Mouse (Mus musculus) kidney, embryonic 15.5 days (tissue): ENCODE results near the gene Med21. TPM values are rescaled to one million over a fixed set of nuclear protein-coding genes. Genes with fewer than 3 reads are reported as not detected.

ENCODE experiments used
- ATAC-seq: fragments of 200-750 bp; cut with Nextera tagmentation; replicated peaks from 2 replicates; pipeline ENCODE4 v1.8.0; 2017; ENCODE audit warnings: moderate TSS enrichment; ENCODE audit not compliant: low FRiP score
- H3K27ac ChIP-seq: fragments of 300-500 bp; sonication (generic); 2 replicates; pipeline ENCODE4 v1.5.1; 2015; ENCODE audit warnings: mild to moderate bottlenecking, inconsistent platforms
- H3K27me3 ChIP-seq: fragments of 300-500 bp; sonication (generic); 2 replicates; pipeline ENCODE4 v1.6.1; 2015; ENCODE audit warnings: inconsistent platforms
- H3K36me3 ChIP-seq: fragments of 300-500 bp; sonication (generic); 2 replicates; pipeline ENCODE4 v1.6.1; 2015; ENCODE audit warnings: inconsistent platforms
- H3K4me1 ChIP-seq: fragments of 300-500 bp; sonication (generic); 2 replicates; pipeline ENCODE4 v1.6.1; 2015; ENCODE audit warnings: inconsistent platforms
- H3K4me2 ChIP-seq: fragments of 300-500 bp; sonication (generic); 2 replicates; pipeline ENCODE4 v1.6.1; 2015; ENCODE audit warnings: moderate library complexity, mild to moderate bottlenecking, inconsistent platforms
- H3K4me3 ChIP-seq: fragments of 300-500 bp; sonication (generic); replicated peaks from 2 replicates; pipeline ENCODE4 v1.5.1; 2015; ENCODE audit warnings: mild to moderate bottlenecking, inconsistent platforms
- H3K9ac ChIP-seq: fragments of 300-500 bp; sonication (generic); 2 replicates; pipeline ENCODE4 v1.6.1; 2015; ENCODE audit warnings: mild to moderate bottlenecking, inconsistent platforms
- H3K9me3 ChIP-seq: fragments of 300-500 bp; sonication (generic); replicated peaks from 2 replicates; pipeline ENCODE4 v1.6.1; 2016; ENCODE audit warnings: inconsistent platforms
- WGBS: fragments of 180-500 bp; shearing (Covaris S2); methylation state at CpG from one replicate; pipeline ENCODE4 v1.1.7; 2015; ENCODE audit warnings: mixed read lengths; 5-methylcytosine and 5-hydroxymethylcytosine counted together
- polyA plus RNA-seq: library from polyadenylated mRNA; unstranded; fragments of >200 nt; fragmentation: Nextera tagmentation; extraction: Ambion mirVana; gene quantifications from 2 replicates; pipeline ENCODE4 v1.2.1, GENCODE M21; 2015

The Med21 gene
- polyA plus RNA-seq = 137 and 154 TPM in 2 replicates

GRCm38 (mm10) chr6:146642276-146643183 is at the start of gene Med21, which contains the start of gene Tm7sf3:
TSS of gene Med21 (plus strand) at chr6:146642547.
TSS of gene Tm7sf3 (minus strand) at chr6:146642824.
- WGBS = under 1% methylated on average over 60 of the region's 60 CpGs
- Histone ChIP-seq H3K27ac (peak within 1 kb of the TSS; percentile 97), H3K27me3 (no peaks in the 10 kb centered on the region), H3K9ac (peak within 1 kb of the TSS; percentile 86), H3K4me3 (peak within 1 kb of the TSS; percentile 88), H3K4me2 (peak within 1 kb of the TSS; percentile 70), H3K36me3 (0 out of 2 replicates have a peak, but pooled peaks cover 6% of the 10 kb centered on the region), H3K4me1 (peaks cover 15% of the 10 kb centered on the region), H3K9me3 (no peaks in the 10 kb centered on the region)
- ATAC-seq = peak; percentile 97

GRCm38 (mm10) chr6:146602601-146603000 is 39.7 kb upstream of the Med21 start:
- ATAC-seq = no peak
- Histone ChIP-seq H3K9me3 (no peaks in the 10 kb centered on the region), H3K4me2 (no peak overlapping the region), H3K4me1 (no peaks in the 10 kb centered on the region), H3K4me3 (no peak overlapping the region), H3K36me3 (peaks cover 89% of the 10 kb centered on the region), H3K27me3 (no peaks in the 10 kb centered on the region), H3K9ac (no peak overlapping the region), H3K27ac (no peak overlapping the region)
- 71% methylated on average over 4 of the region's 4 CpGs for WGBS

GRCm38 (mm10) chr6:146603651-146604050 is 38.7 kb upstream of the Med21 start:
- H3K9ac ChIP-seq = no peak overlapping the region
- 41% methylated on average over 10 of the region's 10 CpGs for WGBS
- no peak overlapping the region for H3K27ac ChIP-seq
- peaks cover 94% of the 10 kb centered on the region for H3K36me3 ChIP-seq
- no peak overlapping the region for H3K4me2 ChIP-seq
- peak; percentile 43; the same call in 1 of the 2 replicates for ATAC-seq
- no peak overlapping the region for H3K4me3 ChIP-seq
- H3K4me1 ChIP-seq = no peaks in the 10 kb centered on the region
- H3K27me3 ChIP-seq = no peaks in the 10 kb centered on the region
- no peaks in the 10 kb centered on the region for H3K9me3 ChIP-seq

- WGBS = 72% methylated on average over 6 of the region's 6 CpGs
- Histone ChIP-seq H3K36me3 (peaks cover 75% of the 10 kb centered on the region), H3K4me3 (no peak overlapping the region), H3K9me3 (no peaks in the 10 kb centered on the region), H3K27me3 (no peaks in the 10 kb centered on the region), H3K9ac (no peak overlapping the region), H3K4me2 (no peak overlapping the region), H3K4me1 (no peaks in the 10 kb centered on the region), H3K27ac (no peak overlapping the region)
- peak; percentile 77 for ATAC-seq
Measured at GRCm38 (mm10) chr6:146611385-146611784, 31.0 kb upstream of the Med21 start.

- Histone ChIP-seq H3K27ac (no peak overlapping the region), H3K4me1 (no peaks in the 10 kb centered on the region), H3K9me3 (no peaks in the 10 kb centered on the region), H3K9ac (no peak overlapping the region), H3K4me3 (no peak overlapping the region), H3K4me2 (no peak overlapping the region), H3K27me3 (no peaks in the 10 kb centered on the region), H3K36me3 (peaks cover 75% of the 10 kb centered on the region)
- WGBS = 87% methylated on average over 7 of the region's 7 CpGs
- 0 out of 2 replicates have a peak, but pooled peaks have one; percentile 54 for ATAC-seq
Measured at GRCm38 (mm10) chr6:146611897-146612296, 30.4 kb upstream of the Med21 start.

- H3K9me3 ChIP-seq = no peaks in the 10 kb centered on the region
Measured at GRCm38 (mm10) chr6:146612736-146613135, 29.6 kb upstream of the Med21 start.

GRCm38 (mm10) chr6:146613907-146614306 is 28.4 kb upstream of the Med21 start:
- no peaks in the 10 kb centered on the region for H3K27me3 ChIP-seq
- H3K9ac ChIP-seq = no peak overlapping the region
- no peak overlapping the region for H3K4me2 ChIP-seq
- H3K4me3 ChIP-seq = no peak overlapping the region
- ATAC-seq = no peak
- 90% methylated on average over 5 of the region's 5 CpGs for WGBS
- no peak overlapping the region for H3K27ac ChIP-seq
- no peaks in the 10 kb centered on the region for H3K9me3 ChIP-seq
- no peaks in the 10 kb centered on the region for H3K4me1 ChIP-seq
- H3K36me3 ChIP-seq = peaks cover 75% of the 10 kb centered on the region

More at GRCm38 (mm10) chr6:146612736-146613135, 29.6 kb upstream of the Med21 start:
- Histone ChIP-seq H3K36me3 (peaks cover 75% of the 10 kb centered on the region), H3K4me1 (no peaks in the 10 kb centered on the region), H3K9ac (no peak overlapping the region), H3K27ac (no peak overlapping the region), H3K27me3 (no peaks in the 10 kb centered on the region), H3K4me3 (no peak overlapping the region), H3K4me2 (no peak overlapping the region)
- 89% methylated on average over 5 of the region's 5 CpGs for WGBS
- no peak for ATAC-seq

- Histone ChIP-seq H3K4me3 (no peak overlapping the region), H3K9me3 (no peaks in the 10 kb centered on the region)
- WGBS = 92% methylated on average over 5 of the region's 5 CpGs
Measured at GRCm38 (mm10) chr6:146614541-146614940, 27.8 kb upstream of the Med21 start.

GRCm38 (mm10) chr6:146615891-146616290 is 26.5 kb upstream of the Med21 start:
- no peaks in the 10 kb centered on the region for H3K27me3 ChIP-seq
- peaks cover 73% of the 10 kb centered on the region for H3K36me3 ChIP-seq
- H3K27ac ChIP-seq = no peak overlapping the region
- no peaks in the 10 kb centered on the region for H3K4me1 ChIP-seq
- H3K9ac ChIP-seq = no peak overlapping the region
- H3K9me3 ChIP-seq = no peaks in the 10 kb centered on the region
- H3K4me3 ChIP-seq = no peak overlapping the region
- 95% methylated on average over 8 of the region's 8 CpGs for WGBS
- ATAC-seq = no peak
- H3K4me2 ChIP-seq = no peak overlapping the region

More at GRCm38 (mm10) chr6:146614541-146614940, 27.8 kb upstream of the Med21 start:
- H3K36me3 ChIP-seq = peaks cover 74% of the 10 kb centered on the region
- no peaks in the 10 kb centered on the region for H3K27me3 ChIP-seq
- no peak overlapping the region for H3K27ac ChIP-seq
- no peaks in the 10 kb centered on the region for H3K4me1 ChIP-seq
- no peak overlapping the region for H3K4me2 ChIP-seq
- peak; percentile 61 for ATAC-seq
- no peak overlapping the region for H3K9ac ChIP-seq

- Histone ChIP-seq H3K4me2 (no peak overlapping the region), H3K36me3 (peaks cover 73% of the 10 kb centered on the region), H3K9ac (no peak overlapping the region), H3K9me3 (no peaks in the 10 kb centered on the region), H3K4me1 (no peaks in the 10 kb centered on the region), H3K27ac (no peak overlapping the region), H3K27me3 (no peaks in the 10 kb centered on the region), H3K4me3 (no peak overlapping the region)
- 80% methylated on average over 2 of the region's 2 CpGs for WGBS
- no peak for ATAC-seq
Measured at GRCm38 (mm10) chr6:146616670-146617069, 25.7 kb upstream of the Med21 start.

GRCm38 (mm10) chr6:146628123-146628522 is 14.2 kb upstream of the Med21 start:
- Histone ChIP-seq H3K36me3 (peaks cover 18% of the 10 kb centered on the region), H3K4me1 (peaks cover 22% of the 10 kb centered on the region), H3K9me3 (no peaks in the 10 kb centered on the region), H3K4me2 (no peak overlapping the region), H3K27ac (no peak overlapping the region), H3K27me3 (no peaks in the 10 kb centered on the region), H3K4me3 (no peak overlapping the region), H3K9ac (no peak overlapping the region)
- ATAC-seq = no peak
- 84% methylated on average over 3 of the region's 3 CpGs for whole genome bisulfite sequencing
